Mouse (Mus musculus): ENCODE data around the gene Itgb7. TPM values are rescaled to one million over a fixed set of nuclear protein-coding genes. Genes with fewer than 3 reads are reported as not detected.

The Itgb7 gene
- polyA plus RNA-seq (2017; shearing (Covaris generic)) = 100 to 1,000 TPM; 511 to 537 TPM

DNA sequence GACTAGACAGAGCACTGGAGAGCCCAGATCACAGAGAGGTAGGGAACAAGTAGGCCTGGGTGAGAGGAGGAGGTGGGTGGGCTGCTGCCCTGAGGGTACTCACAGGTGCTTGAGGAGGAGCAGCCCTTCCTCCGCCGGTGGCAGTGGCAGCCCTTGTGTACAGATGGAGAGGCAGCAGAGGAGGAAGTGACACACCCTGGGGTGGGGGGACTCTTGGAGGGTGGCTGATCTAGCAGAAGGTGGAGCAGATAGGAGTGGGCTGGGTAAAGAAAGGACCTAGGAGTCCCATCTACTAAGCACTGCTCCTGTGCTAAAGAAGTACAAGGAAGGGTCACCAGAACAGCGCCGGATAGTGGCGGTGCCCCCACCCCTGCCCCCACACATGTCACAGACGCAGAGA is at the start of gene Itgb7:
TSS of gene Itgb7 (minus strand) at position 197 of the 400 bp plus-strand sequence.
- ATAC-seq = peak; percentile 70

DNA sequence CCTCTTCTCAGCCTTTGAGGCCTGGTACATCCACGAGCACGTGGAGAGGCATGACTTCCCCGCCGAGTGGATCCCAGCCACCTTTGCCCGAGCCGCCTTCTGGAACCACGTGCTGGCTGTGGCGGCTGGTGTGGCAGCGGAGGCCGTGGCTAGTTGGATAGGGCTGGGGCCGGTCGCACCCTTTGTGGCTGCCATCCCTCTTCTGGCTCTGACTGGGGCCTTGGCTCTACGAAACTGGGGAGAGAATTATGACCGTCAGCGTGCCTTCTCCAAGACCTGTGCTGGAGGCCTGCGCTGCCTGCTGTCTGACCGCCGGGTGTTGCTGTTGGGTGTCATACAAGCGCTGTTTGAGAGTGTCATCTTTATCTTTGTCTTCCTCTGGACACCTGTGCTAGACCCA is 48.9 kb upstream of the Itgb7 start:
- no peak for ATAC-seq

DNA sequence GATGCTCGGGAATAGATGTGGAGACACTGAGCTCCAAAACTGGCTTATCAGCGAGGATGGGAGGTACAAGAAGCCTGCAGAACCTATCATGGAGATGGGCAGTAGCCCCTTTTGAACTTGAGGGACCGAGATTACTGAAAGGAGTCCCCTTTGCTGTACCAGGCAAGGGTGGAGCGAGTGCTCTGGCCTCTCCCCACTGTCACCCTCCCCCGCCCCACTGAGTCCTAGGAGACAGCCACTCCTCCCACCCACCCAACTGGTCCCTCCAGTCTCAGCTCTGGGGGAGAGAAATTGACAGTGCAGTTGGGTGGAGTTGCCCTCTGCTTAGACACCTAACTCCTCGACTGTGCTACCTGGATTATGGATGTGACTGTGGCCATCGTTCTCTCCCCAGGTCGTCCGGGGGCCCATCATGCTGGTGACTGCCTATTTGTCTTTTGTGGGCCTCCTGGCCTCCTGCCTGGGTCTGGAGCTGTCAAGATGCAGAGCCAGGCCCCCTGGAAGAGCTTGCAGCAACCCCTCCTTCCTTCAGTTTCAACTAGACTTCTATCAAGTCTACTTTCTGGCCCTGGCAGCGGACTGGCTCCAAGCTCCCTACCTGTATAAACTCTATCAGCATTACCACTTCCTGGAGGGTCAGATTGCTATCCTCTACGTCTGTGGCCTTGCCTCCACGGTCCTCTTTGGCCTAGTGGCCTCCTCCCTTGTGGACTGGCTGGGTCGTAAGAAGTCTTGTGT is 48.2 kb upstream of the Itgb7 start:
- no peak for ATAC-seq

DNA sequence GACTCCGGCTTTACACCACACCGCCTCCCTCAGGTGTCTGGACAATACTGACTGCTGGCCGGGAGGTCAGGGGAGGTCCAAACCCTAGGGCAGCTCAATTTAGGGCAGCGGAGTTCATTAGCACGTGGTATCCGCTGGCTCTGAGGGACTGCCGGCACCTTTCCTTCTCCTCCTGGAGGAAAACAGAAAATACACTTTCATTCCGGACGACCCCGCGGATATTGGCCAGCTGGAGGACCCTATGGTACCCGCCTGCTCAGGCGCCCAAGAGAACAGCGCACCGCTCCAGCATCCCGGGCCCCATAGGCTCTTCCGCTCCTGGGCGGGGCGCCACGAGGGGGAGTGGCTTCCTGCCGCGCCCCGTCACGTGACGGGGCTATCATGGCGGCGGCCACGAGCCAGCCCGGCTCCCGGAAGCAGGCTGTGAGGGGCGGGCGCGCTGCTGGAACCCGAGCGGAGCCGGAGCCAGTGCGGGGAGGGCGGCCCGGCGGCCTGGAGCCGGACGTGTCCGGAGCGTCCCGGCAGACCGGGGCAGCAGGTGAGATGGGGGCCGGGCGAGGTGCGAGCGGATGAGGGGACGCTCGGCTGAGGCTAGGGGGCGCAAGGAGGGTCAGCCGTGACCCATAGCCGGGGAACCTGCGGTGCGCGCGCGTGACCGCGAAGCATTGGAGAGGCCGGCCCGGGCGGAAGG is 47.5 kb upstream of the Itgb7 start, which contains the start of gene Mfsd5:
TSS of gene Mfsd5 (plus strand) at position 363 of the 691 bp plus-strand sequence.
- peak; percentile 96 for ATAC-seq

DNA sequence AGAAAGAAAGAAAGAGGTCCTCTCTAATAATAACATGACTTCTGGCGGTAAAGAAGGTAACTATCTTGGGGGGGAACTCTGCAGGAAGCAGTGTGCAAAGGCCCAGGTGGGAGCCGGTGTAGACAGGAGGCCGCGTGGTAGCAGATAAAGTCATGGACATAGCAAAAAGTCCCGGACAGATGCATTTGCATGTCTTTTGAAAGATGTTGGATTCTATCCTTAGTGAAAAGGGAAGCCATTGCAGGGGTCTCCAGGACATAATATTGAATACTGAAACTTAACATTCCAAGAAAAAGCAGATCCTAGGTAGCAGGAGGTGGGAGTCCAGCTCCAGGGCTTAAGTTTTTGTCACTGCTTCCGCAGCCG is 47.0 kb upstream of the Itgb7 start:
- ATAC-seq = no peak

DNA sequence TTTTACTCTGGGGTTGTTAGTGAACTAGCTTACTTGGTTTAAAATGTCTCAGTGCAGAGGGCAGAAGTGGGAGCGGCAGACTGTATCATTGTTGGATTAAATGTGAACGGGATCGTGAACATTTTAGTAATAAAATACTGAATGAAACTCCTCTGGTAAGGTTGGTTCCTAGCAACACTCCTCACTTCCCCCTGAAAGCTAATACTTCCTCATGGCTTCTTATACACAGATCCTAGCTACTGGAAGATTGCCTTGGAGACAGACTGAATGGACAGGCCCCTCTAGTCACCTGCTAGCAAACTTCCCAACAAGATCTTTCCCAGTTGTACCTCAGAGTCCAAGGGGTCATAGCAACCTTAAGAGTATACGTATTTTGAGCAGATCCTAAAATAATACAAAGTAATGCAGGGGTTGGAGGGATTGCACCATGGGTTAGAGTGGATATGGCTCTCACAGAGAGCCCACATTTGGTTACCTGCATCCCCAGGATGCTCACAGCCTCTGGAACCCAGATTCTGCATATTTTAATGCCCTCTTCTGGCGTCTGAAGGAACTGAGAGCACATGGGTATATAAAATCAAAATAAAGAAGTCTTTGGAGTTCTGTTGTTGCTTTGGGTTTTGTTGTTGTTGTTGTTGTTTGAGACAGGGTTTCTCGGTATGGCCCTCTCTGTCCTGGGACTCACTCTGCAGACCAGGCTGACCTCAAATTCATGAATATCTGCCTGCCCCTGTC is 42.4 kb upstream of the Itgb7 start:
- no peak for ATAC-seq

DNA sequence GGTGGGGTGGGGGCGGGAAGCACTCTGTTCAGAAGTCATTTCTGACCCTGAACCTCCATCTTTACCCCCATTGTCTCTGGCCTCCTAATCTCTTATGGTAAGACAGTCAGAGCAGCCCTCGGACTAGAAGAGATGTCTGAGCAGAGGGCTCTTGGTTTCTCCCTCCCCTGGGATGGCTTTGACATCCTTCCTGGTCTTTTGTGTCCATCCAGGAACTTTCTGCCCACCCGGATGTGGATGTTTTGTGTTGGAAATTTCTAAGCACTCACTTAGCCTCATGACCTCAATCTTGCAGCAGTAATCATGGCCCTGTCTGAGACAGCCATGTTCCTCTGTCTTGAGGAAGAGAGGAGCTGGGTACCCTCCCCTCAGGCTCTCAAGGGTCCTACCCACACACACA is 39.7 kb upstream of the Itgb7 start:
- no peak for ATAC-seq

DNA sequence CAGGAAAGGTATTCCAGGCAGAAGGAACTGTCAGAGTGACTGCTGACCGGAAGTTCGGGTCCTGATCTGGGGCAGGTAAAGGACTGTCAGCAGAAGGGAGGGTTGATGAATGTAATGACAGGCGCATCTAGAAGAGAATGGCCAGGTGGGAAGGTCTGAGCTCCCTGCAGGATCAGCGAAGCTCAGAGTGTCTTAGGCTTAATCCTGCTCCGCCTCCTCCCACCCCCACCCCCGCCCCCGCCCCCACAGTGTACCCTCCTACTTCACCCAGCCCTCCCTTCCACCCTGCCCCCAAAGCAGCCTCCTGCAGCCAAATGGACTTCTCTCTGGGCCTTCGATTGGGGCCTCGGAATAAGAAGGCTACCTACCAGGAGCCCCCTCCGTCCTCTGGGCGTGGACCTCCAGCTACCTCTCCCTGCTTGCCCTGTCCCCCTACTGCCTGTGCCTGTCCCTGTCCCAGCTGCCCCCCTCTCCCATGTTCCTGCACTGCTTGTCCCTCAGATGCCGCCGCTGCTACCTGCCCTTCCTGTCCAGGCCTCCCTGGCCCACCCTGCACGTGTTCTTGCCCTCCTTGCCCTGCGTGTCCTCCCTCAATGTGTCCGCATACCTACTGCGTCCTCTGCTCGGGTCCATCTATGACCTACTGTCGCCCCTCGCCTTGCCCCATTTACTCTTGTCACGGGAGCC is 38.7 kb upstream of the Itgb7 start, which contains the start of gene Gm9918:
TSS of gene Gm9918 (plus strand) at position 290 of the 687 bp plus-strand sequence.
- ATAC-seq = no peak

DNA sequence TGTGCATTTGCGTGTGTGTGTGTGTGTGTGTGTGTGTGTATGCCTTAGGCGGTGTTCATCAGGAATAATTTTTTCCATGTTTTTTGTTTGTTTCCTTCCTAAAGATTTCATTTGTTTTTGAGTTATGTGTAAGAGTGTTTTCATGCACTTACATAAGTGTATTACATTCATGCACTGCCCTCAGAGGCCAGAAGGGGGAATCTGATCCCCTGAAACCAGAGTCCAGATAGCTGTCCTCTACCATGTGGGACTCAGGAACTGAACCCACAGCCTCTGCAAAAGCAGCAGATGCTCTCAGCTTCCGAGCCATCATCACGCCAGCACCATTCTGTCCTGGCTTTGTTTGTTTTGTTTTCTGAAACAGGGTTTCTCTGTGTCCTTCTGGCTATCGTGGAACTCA is 33.8 kb upstream of the Itgb7 start:
- no peak for ATAC-seq

DNA sequence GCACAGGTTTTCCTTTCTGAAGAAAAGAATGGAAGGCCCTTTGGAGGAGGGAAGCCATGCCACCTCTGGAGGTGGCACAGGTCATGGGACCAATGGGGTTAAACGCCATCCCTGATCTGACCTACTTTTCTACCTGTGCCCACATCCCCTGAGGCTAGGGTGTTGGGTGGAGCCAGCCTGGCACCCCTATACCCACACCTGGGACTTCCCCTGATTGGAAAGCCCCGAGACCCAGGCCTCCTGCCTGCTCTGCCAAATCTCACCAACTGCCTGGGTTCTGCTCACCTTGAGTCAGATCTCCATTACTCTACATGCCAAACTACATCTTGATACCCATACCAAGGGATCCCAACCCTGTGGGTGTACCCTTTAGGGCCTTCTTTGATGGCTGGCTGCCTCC is 31.3 kb upstream of the Itgb7 start:
- peak; percentile 97 for ATAC-seq

DNA sequence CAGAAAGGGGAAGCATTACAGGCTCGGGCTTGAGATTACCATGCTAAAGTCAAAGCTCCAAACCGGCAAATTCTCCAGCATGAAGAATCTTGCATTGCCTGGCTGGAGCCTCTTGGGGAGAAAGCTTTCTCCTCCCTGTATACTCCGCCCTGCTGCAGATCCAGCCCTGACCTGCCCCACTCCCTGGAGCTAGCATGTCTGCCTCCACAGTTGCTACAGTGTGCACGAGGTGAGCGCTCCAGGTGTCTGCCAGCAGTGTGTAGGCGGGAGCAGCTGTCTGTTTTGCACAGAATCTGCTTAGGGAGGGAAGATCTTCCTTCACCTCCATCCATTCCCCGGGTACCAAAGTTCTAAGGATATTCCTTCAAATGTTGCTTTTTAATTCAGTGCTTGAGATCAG is 30.8 kb upstream of the Itgb7 start:
- no peak for ATAC-seq

DNA sequence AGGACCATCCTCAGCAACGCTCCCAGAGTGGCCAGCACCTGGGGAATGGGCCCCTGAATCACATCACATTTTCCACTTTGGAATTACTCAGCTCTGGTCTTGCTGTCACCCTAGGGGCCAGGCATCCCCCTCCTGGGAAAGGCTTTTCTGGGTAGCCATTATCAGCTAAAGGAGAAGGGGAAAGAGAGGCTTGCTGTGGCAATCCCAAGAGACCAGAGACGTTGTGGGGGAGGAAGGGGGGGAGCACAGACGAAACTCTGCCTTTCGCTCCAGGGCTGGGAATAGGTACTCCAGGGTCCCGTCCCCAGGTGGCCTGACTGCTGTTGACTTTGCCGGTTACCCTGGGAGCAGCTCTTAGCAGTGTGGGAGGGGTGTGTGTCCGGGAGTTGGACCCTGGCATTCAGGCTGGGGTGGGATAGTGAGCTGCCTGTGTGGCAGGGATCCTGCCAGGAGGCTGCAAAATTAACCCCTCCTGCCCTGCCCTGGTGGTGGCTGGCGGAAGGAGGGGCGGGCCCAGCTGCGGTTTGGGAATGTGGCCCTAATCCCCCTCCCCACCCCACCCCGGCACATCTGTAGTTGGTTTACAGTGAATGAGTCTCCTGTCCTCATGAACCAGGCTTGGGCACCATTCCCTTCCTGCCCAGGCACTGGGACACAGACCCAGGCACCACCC is 27.0 kb upstream of the Itgb7 start:
- ATAC-seq = no peak

DNA sequence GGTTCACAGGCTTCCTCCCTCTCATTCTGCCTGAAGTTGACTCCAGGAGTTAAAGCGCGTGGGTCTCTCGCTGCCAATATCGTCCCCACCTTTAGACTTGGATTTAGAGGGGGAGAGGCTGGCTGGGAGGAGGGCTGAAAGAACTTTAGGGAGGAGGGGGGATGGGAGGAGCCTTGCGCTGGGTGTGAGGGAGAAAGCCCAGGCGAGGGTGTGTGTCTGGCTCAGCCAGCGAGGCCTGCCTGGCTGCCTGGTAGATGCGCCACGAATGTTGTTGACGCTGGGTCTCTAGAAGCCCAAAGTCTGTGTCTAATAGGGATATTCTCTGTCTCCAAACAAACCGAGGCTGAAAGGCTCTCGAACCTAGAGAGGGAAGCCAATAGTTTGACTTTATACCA is 26.3 kb upstream of the Itgb7 start:
- no peak for ATAC-seq

DNA sequence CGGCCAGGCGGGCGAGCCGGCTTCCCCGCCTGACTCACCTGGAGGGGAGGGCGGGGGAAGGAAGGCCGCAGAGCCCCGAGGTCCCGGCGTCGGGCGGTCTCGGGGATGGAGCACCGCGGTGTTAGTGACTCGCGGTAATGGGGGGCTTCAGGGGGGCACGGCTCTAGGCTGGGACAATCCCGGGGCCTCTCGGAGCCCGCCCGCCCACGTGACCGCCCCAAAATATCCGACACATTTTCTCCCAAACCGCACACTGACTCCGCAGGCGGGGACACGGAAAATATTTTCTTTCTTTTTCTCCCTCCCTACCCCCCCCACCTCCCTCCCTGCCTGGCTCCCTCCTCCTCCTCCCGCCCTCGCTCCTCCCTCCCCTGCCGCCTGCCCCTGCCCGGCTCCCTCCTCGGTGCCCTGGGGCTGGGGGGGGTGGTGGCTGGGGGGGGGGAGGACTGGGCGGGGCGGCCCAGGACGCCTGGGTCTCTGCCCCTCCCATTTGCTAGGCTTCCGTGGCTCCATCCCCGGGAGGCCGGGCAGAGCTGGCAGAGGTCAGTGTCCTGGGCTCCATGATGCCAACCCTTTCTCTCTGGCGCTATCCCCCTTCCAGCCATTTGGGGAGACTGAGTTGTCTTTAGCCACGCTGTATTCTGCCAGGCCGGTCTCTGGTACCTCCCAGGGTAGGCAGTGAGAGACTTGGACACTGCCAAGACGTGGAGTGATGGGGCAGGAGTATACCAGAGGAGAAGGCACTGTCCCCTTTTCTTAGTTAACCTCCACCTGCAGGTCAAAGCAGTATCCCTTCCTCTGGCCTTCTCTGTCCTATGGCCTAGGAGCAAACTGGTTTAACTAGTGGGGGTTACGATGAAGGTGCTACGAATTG is 25.7 kb upstream of the Itgb7 start, which contains the start of gene Rarg:
TSS of gene Rarg (minus strand) at position 316 of the 874 bp plus-strand sequence.
- peak; percentile 47 for ATAC-seq

DNA sequence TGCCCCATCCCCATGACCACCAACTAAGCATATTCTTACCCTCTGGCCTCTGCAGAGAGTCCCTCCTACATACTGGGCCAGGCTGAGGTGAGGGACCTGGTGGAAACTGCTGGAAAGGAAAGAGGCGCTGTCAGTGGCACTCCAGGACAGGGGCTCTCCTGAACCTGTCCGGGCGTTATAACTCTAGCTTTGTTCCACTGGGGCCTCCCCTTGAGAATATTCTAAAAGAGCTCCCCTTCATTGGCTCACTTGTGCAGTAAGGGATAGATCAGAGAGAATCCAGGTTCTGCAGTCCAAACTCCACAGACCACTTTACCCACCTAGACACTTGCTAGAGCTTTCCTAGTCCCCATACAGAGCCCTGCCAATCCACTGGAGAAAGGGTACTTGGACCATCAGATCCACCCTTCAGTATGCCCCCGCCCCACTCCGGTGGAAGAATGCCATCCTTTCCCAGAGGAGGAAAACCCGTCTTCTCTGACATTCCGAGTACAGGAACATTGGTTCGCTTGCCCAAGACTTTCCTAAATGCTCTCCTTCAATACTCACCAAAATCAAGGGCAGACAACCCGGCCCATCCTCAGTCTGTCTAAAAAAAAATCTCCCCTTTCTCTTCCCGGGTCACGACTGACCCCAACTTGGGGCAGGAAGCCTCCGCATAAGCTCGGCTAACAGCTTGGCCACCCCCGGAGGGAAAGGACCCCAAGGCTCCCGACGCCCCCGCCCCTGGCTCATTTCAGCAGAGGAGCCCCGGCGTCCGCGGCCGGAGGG is 24.9 kb upstream of the Itgb7 start:
- ATAC-seq = peak; percentile 10

DNA sequence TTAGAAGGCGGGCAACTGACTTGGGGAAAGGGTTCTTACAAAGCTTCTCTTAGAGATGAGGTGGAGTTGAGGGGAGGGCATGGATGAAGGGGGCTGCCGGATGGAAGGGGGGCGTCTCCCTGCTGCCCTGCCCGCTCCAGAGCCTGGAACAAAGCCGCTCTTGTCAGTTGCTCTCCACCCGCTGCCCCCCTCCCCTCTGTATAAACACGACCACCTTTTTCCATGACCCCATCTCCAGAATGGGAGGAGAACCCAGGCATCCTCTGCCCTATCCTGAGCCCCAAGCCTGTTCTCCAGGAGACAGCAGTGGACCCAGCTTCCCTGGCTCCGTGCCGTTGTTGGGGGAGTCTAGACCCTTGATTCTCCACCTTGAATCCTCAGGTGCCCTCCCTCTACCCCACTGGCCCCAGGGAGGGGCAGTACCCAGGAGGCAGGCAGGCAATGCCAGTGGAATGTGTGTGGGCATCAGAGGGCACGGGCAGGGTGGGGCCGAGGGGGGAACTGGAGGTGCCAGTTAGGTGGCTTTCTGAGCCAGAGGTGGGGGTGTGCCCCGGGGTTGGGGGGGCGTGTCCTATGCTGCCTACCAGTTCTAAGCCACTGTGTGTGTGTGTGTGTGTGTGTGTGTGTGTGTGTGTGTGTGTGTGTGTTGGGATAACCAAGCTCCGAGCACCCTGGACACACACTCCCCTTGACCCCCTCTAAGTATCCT is 24.0 kb upstream of the Itgb7 start:
- no peak for ATAC-seq

DNA sequence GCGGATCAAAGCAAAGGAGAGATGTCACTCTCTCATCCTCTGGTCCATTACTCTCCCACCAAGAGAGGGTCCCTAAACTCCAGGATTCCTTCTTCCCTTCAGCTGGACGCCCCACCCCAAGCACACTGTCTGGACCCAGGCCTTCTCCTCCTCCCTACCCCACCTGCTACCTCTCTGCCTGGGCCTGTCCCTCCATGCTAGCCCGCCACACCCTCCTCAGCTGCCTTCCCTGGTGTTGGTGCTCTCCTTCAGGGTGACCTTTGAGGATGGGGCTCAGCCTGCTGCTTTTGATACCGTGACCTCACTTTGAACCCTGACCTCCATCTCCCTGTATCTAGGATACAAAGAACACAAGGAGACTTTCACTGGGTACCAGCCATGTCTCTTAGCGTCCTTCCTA is 18.8 kb upstream of the Itgb7 start:
- ATAC-seq = no peak

DNA sequence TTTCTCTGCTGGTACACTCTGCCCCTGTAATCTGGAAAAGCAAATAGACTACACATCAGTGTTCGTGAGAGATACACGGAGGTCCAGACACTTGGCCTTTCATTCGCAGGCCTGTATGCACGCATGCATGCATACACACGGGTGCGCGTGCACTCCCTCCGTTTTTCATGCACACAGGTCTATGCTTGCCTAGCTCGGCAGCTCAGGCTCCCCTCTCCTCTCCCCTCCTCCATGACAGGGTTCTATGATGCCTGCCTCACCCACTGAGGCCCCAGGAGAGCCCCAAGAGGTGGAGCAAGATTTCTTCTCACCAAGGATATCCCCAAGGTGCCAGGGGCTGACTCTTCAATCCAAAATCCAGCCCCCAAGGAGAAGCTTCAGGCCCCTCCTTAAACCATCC is 18.2 kb upstream of the Itgb7 start:
- ATAC-seq = no peak

DNA sequence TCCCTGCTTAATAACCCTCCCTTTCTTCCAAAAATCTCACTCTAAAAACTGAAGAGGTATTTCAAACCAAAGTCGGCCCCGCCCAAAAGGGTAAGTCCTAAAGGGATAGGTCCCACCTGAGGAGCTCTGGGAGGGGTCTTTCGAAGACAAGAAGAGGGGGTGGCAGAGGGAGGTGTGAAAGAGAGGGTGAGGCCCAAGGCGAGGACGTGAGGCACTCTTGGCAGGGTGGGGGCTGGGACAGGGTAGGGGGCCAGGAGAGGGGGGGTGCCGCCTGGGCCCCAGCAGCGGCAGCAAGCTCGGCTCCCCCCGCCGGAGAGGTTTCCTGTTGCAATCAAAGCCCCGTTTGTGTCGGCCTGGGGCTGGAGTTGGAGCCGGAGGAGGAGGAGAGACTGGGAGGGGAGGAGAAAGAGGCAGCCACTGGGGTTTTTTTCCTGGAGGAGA is 17.5 kb upstream of the Itgb7 start:
- no peak for ATAC-seq

DNA sequence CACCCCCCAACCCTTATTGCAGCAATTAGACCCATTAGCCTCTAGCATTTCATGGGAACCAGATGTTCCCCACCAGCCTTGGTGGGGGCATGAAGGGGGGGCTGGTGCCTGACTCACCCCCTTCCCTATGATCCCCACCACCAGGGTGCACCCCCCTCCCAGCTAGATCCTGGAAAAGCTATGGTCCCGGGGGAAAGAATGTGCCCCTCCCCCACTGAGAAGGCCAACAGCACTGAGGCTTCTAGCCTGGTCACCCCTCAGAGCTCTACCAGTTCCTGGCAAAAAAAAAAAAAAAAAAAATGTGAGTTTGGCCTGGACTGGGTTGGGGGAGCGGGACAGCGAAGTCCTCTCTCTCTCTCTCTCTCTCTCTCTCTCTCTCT is 17.1 kb upstream of the Itgb7 start:
- ATAC-seq = no peak

Measured in activated CD4-positive, CD25-positive, alpha-beta regulatory T cell, adult 4 months (primary cell).